Mouse (Mus musculus) lung, postnatal 0 days (tissue): ENCODE measurements around the gene Bdp1.

Experiments
- CTCF ChIP-seq: IDR thresholded peaks from 2 replicates; pipeline ENCODE4 v1.5.1; 2016; ENCODE audit warnings: antibody characterized with exemption, mild to moderate bottlenecking
- EP300 ChIP-seq: IDR thresholded peaks from 2 replicates; pipeline ENCODE4 v1.6.1; 2016; ENCODE audit warnings: antibody characterized with exemption, mild to moderate bottlenecking, control low read depth

DNA sequence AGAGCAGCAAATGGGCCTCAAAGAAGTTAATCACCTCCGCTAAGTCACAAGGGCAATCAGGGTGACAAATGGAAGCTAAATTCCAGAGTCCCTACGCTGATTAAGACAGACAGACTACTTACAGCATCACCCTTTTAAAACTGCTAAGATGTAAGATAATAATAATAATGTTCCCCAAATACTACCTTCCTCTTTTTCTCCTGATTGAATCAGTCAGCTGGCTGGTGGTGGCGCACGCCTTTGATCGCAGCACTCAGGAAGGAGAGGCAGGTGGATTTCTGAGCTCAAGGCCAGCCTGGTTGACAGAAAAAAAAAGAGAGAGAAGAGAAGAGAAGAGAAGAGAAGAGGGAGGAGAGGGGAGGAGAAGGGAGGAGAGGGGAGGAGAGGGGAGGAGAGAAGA is 133.8 kb downstream of the Bdp1 start:
- TF ChIP-seq CTCF: no peak
- TF ChIP-seq EP300: no peak
